Mouse (Mus musculus) heart, postnatal 0 days (tissue): ENCODE results near the gene Gm20696.

ENCODE experiments used
- CTCF ChIP-seq: IDR thresholded peaks from 2 replicates; pipeline ENCODE4 v1.5.1; 2016; ENCODE audit warnings: antibody characterized with exemption, control low read depth, low read depth
- EP300 ChIP-seq: IDR thresholded peaks from 2 replicates; pipeline ENCODE4 v1.6.1; 2016; ENCODE audit warnings: antibody characterized with exemption, low read depth

DNA sequence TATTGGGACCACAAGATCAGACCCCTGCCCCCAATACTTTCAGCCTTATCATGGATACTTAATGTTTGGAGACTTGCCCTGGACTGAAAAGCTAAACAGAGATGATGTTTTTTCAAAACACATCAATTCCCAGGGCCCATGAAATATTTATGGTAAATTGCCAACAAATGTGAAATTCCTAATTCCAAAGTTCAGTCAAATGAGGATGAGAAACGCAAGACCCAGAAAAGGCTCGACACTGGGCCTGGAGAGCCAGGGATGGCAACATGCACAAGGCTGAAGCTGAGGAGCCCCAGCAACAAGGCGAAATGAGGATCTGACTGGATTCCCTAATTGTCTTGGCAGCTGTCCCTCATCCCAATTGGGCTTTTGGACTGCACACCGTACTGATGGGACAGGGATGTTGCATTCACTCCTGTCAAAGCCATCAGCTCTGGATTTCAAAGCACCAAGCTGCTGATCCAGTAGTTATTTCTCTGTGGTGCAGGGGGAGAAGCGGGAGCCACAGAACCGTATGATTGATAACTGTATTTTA, 438.2 kb downstream of the Gm20696 start:
- TF ChIP-seq CTCF = no peak
- TF ChIP-seq EP300 = no peak
